Mouse (Mus musculus): Measurements from ENCODE around the gene Osbpl5. TPM values are rescaled to one million over a fixed set of nuclear protein-coding genes. Genes with fewer than 3 reads are reported as not detected.

Gene Osbpl5
- polyA plus RNA-seq, 1 experiment = 36.2 TPM

- DNase-seq (ENCODE audit: extremely low spot score in 1 of 2, low spot score in 1 of 2) = no peak
These were observed 1.2 kb downstream of the Osbpl5 start for GRCm38 (mm10) chr7:143755357-143756124.

- DNase-seq (ENCODE audit: extremely low spot score in 1 of 2, low spot score in 1 of 2) = peak in 1 of 2 experiments; percentile 75
These were observed 2.6 kb downstream of the Osbpl5 start for GRCm38 (mm10) chr7:143753990-143754715.

- DNase-seq (ENCODE audit: extremely low spot score in 1 of 2, low spot score in 1 of 2) = no peak
These were observed 4.2 kb downstream of the Osbpl5 start for GRCm38 (mm10) chr7:143752606-143753005.

- DNase-seq (ENCODE audit: extremely low spot score in 1 of 2, low spot score in 1 of 2) = no peak
These were observed 4.7 kb downstream of the Osbpl5 start for GRCm38 (mm10) chr7:143752056-143752455.

GRCm38 (mm10) chr7:143751380-143751779 lies 5.4 kb downstream of the Osbpl5 start:
- DNase-seq (ENCODE audit: extremely low spot score in 1 of 2, low spot score in 1 of 2) = no peak

GRCm38 (mm10) chr7:143749045-143749444 lies 7.7 kb downstream of the Osbpl5 start:
- DNase-seq (ENCODE audit: extremely low spot score in 1 of 2, low spot score in 1 of 2) = no peak

GRCm38 (mm10) chr7:143748041-143748868 lies 8.5 kb downstream of the Osbpl5 start:
- DNase-seq (ENCODE audit: extremely low spot score in 1 of 2, low spot score in 1 of 2) = peak; percentile 79 to 96

GRCm38 (mm10) chr7:143740653-143741052 lies 16.1 kb downstream of the Osbpl5 start:
- DNase-seq (ENCODE audit: extremely low spot score in 1 of 2, low spot score in 1 of 2) = no peak

GRCm38 (mm10) chr7:143739511-143740461 lies 17.0 kb downstream of the Osbpl5 start:
- peak in 1 of 2 experiments; percentile 81 for DNase-seq (ENCODE audit: extremely low spot score in 1 of 2, low spot score in 1 of 2)

- peak in 1 of 2 experiments; percentile 28 for DNase-seq (ENCODE audit: extremely low spot score in 1 of 2, low spot score in 1 of 2)
These were observed 18.2 kb downstream of the Osbpl5 start for GRCm38 (mm10) chr7:143738601-143739006.

- DNase-seq (ENCODE audit: extremely low spot score in 1 of 2, low spot score in 1 of 2) = peak in 1 of 2 experiments; percentile 17
These were observed 18.6 kb downstream of the Osbpl5 start for GRCm38 (mm10) chr7:143738194-143738593.

- peak in 1 of 2 experiments; percentile 47 for DNase-seq (ENCODE audit: extremely low spot score in 1 of 2, low spot score in 1 of 2)
These were observed 23.0 kb downstream of the Osbpl5 start for GRCm38 (mm10) chr7:143733746-143734145.

GRCm38 (mm10) chr7:143729886-143730285 lies 26.9 kb downstream of the Osbpl5 start:
- DNase-seq (ENCODE audit: extremely low spot score in 1 of 2, low spot score in 1 of 2) = no peak

GRCm38 (mm10) chr7:143726396-143726795 lies 30.4 kb downstream of the Osbpl5 start:
- no peak for DNase-seq (ENCODE audit: extremely low spot score in 1 of 2, low spot score in 1 of 2)

- DNase-seq (ENCODE audit: extremely low spot score in 1 of 2, low spot score in 1 of 2) = no peak
These were observed 32.9 kb downstream of the Osbpl5 start for GRCm38 (mm10) chr7:143723841-143724240.

- DNase-seq (ENCODE audit: extremely low spot score in 1 of 2, low spot score in 1 of 2) = peak in 1 of 2 experiments; percentile 50
These were observed 34.1 kb downstream of the Osbpl5 start for GRCm38 (mm10) chr7:143722646-143723045.

- no peak for DNase-seq (ENCODE audit: extremely low spot score in 1 of 2, low spot score in 1 of 2)
These were observed 39.0 kb downstream of the Osbpl5 start for GRCm38 (mm10) chr7:143717811-143718210.

GRCm38 (mm10) chr7:143713421-143713820 lies 43.4 kb downstream of the Osbpl5 start:
- no peak for DNase-seq (ENCODE audit: extremely low spot score in 1 of 2, low spot score in 1 of 2)

GRCm38 (mm10) chr7:143712771-143713348 lies 43.9 kb downstream of the Osbpl5 start:
- DNase-seq (ENCODE audit: extremely low spot score in 1 of 2, low spot score in 1 of 2) = no peak
